Mouse (Mus musculus) midbrain, embryonic 14.5 days (tissue): ENCODE measurements at regions not wholly inside any gene's neighbourhood (a gene's known extent, or its start where the extent isn't known, plus 50 kb on each side); places are given as distances from the start of the nearest gene placed in this dataset.

Experiments used
- ATAC-seq: fragments of 200-750 bp; cut with Nextera tagmentation; 2 replicates; pipeline ENCODE4 v1.8.0; 2017; ENCODE audit warnings: moderate number of reproducible peaks, moderate library complexity; ENCODE audit not compliant: low FRiP score, low TSS enrichment
- DNase-seq: peaks from one replicate; pipeline ENCODE4 v3.0.0-alpha.2; 2015
- H3K27ac ChIP-seq: fragments of 300-500 bp; sonication (generic); replicated peaks from 2 replicates; pipeline ENCODE4 v1.5.1; 2014; ENCODE audit warnings: mild to moderate bottlenecking, low read depth, low read length, moderate library complexity
- H3K27me3 ChIP-seq: fragments of 300-500 bp; sonication (generic); 2 replicates; pipeline ENCODE4 v1.6.1; 2014; ENCODE audit warnings: low read length, control low read depth, mixed read lengths; ENCODE audit not compliant: control insufficient read depth, insufficient read depth
- H3K36me3 ChIP-seq: fragments of 300-500 bp; sonication (generic); 2 replicates; pipeline ENCODE4 v1.6.1; 2014; ENCODE audit warnings: low read length, control low read depth; ENCODE audit not compliant: control insufficient read depth, insufficient read depth
- H3K4me1 ChIP-seq: fragments of 300-500 bp; sonication (generic); 2 replicates; pipeline ENCODE4 v1.6.1; 2014; ENCODE audit warnings: mild to moderate bottlenecking, antibody characterized with exemption, low read length, control low read depth; ENCODE audit not compliant: control insufficient read depth, insufficient read depth
- H3K4me2 ChIP-seq: fragments of 300-500 bp; sonication (generic); 2 replicates; pipeline ENCODE4 v1.6.1; 2014; ENCODE audit warnings: mild to moderate bottlenecking, low read length, moderate library complexity
- H3K4me3 ChIP-seq: fragments of 300-500 bp; sonication (generic); replicated peaks from 2 replicates; pipeline ENCODE4 v1.5.1; 2014; ENCODE audit warnings: low read depth, low read length
- H3K9ac ChIP-seq: fragments of 300-500 bp; sonication (generic); replicated peaks from 2 replicates; pipeline ENCODE4 v1.6.1; 2014; ENCODE audit warnings: mild to moderate bottlenecking, low read length, moderate library complexity
- H3K9me3 ChIP-seq: fragments of 300-500 bp; sonication (generic); 2 replicates; pipeline ENCODE4 v1.6.1; 2016; ENCODE audit warnings: low read length, control low read depth, mixed read lengths; ENCODE audit not compliant: control insufficient read depth
- WGBS: fragments of 180-500 bp; shearing (Covaris S2); extraction: QIAGEN DNeasy Blood & Tissue Kit; methylation state at CpG from one replicate; pipeline ENCODE4 v1.1.7; 2014; 5-methylcytosine and 5-hydroxymethylcytosine counted together

- Histone ChIP-seq H3K27ac (no peak overlapping the region), H3K9ac (no peak overlapping the region), H3K36me3 (no peaks in the 10 kb centered on the region), H3K4me3 (no peak overlapping the region), H3K4me2 (no peak overlapping the region), H3K27me3 (no peaks in the 10 kb centered on the region), H3K4me1 (peaks cover 7% of the 10 kb centered on the region; the same call in 1 of the 2 replicates), H3K9me3 (no peaks in the 10 kb centered on the region)
- 86% methylated on average over 6 of the region's 6 CpGs for WGBS
- ATAC-seq (no peak), DNase-seq (no peak)
Measured at GRCm38 (mm10) chr10:37079535-37079934, 59.2 kb downstream of the Marcks start.

DNA sequence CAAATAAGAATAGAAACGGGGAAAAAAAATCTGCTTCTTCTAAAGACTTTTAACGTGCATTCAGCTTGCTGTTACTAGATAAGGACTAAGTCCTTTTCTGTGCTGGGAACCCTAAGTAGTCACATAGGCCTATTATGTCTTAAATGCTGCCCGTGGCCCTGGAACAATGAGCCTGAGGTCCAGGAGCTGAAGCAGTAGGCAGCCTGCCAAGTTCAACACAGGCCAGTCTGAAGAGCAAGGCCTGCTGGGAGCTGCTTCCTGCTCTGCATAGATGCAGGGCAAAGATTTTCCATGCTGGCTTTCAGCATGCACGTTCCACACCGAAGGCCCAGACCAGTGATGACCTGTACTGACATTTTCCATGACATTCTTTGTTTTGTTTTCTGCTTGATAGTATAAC, 60.3 kb downstream of the Marcks start:
- Histone ChIP-seq H3K4me3 (no peak overlapping the region), H3K4me1 (peaks cover 8% of the 10 kb centered on the region), H3K27me3 (no peaks in the 10 kb centered on the region), H3K27ac (peak overlapping the region; percentile 46), H3K9me3 (no peaks in the 10 kb centered on the region), H3K4me2 (no peak overlapping the region), H3K36me3 (no peaks in the 10 kb centered on the region), H3K9ac (no peak overlapping the region)
- peak; percentile 69; the same call in 1 of the 2 replicates for ATAC-seq
- DNase-seq: peak; percentile 85
- 3% methylated on average over 5 of the region's 5 CpGs for WGBS

DNA sequence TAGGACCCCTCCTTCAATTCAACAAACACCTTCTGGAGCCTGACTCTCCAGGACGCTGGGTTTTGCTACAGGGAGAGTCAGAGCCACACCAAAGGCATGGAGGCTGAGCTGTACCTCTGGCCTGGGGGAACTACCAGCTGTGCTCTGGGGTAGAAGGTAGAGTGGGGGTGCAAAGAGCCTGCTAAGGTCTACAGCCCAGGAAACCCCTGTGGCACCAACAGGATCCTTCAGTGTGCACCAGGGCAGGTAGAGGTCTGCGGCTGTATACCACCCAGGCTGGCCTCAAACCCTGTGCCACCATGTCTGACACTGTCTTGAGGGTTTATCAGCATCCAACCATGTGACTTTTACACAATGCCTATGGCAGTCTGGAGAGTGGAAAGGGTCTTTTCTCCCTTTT, 61.0 kb downstream of the Marcks start:
- ATAC-seq: peak; percentile 21; the same call in 1 of the 2 replicates
- no peak overlapping the region for H3K4me2 ChIP-seq
- no peaks in the 10 kb centered on the region for H3K27me3 ChIP-seq
- H3K36me3 ChIP-seq: no peaks in the 10 kb centered on the region
- peak overlapping the region; percentile 46 for H3K27ac ChIP-seq
- no peak overlapping the region for H3K9ac ChIP-seq
- WGBS: 71% methylated on average over 2 of the region's 2 CpGs
- H3K4me1 ChIP-seq: peaks cover 13% of the 10 kb centered on the region
- H3K4me3 ChIP-seq: no peak overlapping the region
- no peak for DNase-seq
- no peaks in the 10 kb centered on the region for H3K9me3 ChIP-seq

- WGBS: 11% methylated on average over 5 of the region's 5 CpGs
- ATAC-seq: peak; percentile 76; the same call in 1 of the 2 replicates
Measured at GRCm38 (mm10) chr10:37072834-37073233, 65.9 kb downstream of the Marcks start.

DNA sequence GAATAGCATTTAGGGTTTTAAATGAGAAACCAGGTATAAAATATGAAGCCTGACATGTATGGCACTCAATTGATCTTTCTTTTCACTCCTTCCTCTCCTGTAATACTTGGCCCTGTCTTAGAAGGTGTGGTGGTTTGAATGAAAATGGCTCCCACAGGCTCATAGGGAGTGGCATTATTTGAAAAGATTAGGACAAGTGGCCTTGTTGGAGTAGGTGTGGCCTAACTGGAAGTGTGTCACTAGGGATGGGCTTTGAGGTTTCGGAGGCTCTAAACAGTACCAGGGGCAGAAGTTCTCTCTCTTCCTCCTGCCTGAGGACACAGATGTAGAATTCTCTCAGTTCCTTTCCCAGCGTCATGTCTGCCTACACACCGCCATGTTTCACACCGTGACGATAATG, 66.7 kb downstream of the Marcks start:
- Histone ChIP-seq H3K4me3 (no peak overlapping the region), H3K27ac (no peak overlapping the region), H3K9ac (no peak overlapping the region), H3K4me2 (no peak overlapping the region), H3K27me3 (no peaks in the 10 kb centered on the region), H3K9me3 (no peaks in the 10 kb centered on the region), H3K36me3 (no peaks in the 10 kb centered on the region), H3K4me1 (peaks cover 6% of the 10 kb centered on the region)
- no peak for DNase-seq
- 89% methylated on average over 5 of the region's 5 CpGs for WGBS
- ATAC-seq: no peak

More at GRCm38 (mm10) chr10:37072834-37073233, 65.9 kb downstream of the Marcks start:
- peaks cover 13% of the 10 kb centered on the region for H3K4me1 ChIP-seq
- H3K27me3 ChIP-seq: no peaks in the 10 kb centered on the region
- no peak overlapping the region for H3K9ac ChIP-seq
- no peak overlapping the region for H3K4me2 ChIP-seq
- no peak overlapping the region for H3K27ac ChIP-seq
- DNase-seq: peak; percentile 93
- no peaks in the 10 kb centered on the region for H3K36me3 ChIP-seq
- no peak overlapping the region for H3K4me3 ChIP-seq
- H3K9me3 ChIP-seq: no peaks in the 10 kb centered on the region

GRCm38 (mm10) chr10:37071420-37071819, 67.3 kb downstream of the Marcks start:
- no peak overlapping the region for H3K4me2 ChIP-seq
- H3K4me1 ChIP-seq: peaks cover 6% of the 10 kb centered on the region
- WGBS: 91% methylated on average over 2 of the region's 2 CpGs
- DNase-seq (no peak), ATAC-seq (no peak)
- no peak overlapping the region for H3K9ac ChIP-seq
- H3K27ac ChIP-seq: no peak overlapping the region
- no peak overlapping the region for H3K4me3 ChIP-seq
- no peaks in the 10 kb centered on the region for H3K27me3 ChIP-seq
- H3K9me3 ChIP-seq: no peaks in the 10 kb centered on the region
- H3K36me3 ChIP-seq: no peaks in the 10 kb centered on the region
